Mouse (Mus musculus) lung, postnatal 0 days (tissue): Measurements from ENCODE around the gene Nrxn3. TPM values are rescaled to one million over a fixed set of nuclear protein-coding genes. Genes with fewer than 3 reads are reported as not detected.

Source experiments
- ATAC-seq: fragments of 200-750 bp; cut with Nextera tagmentation; 2 replicates; pipeline ENCODE4 v1.8.0; 2017; ENCODE audit warnings: moderate library complexity
- DNase-seq: peaks from one replicate; pipeline ENCODE4 v3.0.0-alpha.2; 2016; ENCODE audit warnings: low spot score
- H3K27ac ChIP-seq: fragments of 300-500 bp; sonication (generic); 2 replicates; pipeline ENCODE4 v1.5.1; 2014; ENCODE audit warnings: antibody characterized with exemption, mild to moderate bottlenecking, low read length, mixed read lengths
- H3K27me3 ChIP-seq: fragments of 300-500 bp; sonication (generic); replicated peaks from 2 replicates; pipeline ENCODE4 v1.6.1; 2014; ENCODE audit warnings: low read length, mixed read lengths; ENCODE audit not compliant: insufficient read depth
- H3K36me3 ChIP-seq: fragments of 300-500 bp; sonication (generic); 2 replicates; pipeline ENCODE4 v1.6.1; 2014; ENCODE audit warnings: low read length, mixed read lengths; ENCODE audit not compliant: insufficient read depth
- H3K4me1 ChIP-seq: fragments of 300-500 bp; sonication (generic); 2 replicates; pipeline ENCODE4 v1.6.1; 2014; ENCODE audit warnings: antibody characterized with exemption, low read depth, low read length, mixed read lengths; ENCODE audit not compliant: insufficient read depth
- H3K4me2 ChIP-seq: fragments of 300-500 bp; sonication (generic); replicated peaks from 2 replicates; pipeline ENCODE4 v1.6.1; 2014; ENCODE audit warnings: low read depth, mild to moderate bottlenecking, low read length, moderate library complexity, mixed read lengths
- H3K4me3 ChIP-seq: fragments of 300-500 bp; sonication (generic); 2 replicates; pipeline ENCODE4 v1.5.1; 2014; ENCODE audit warnings: low read depth, low read length
- H3K9ac ChIP-seq: fragments of 300-500 bp; sonication (generic); replicated peaks from 2 replicates; pipeline ENCODE4 v1.6.1; 2014; ENCODE audit warnings: low read depth, mild to moderate bottlenecking
- H3K9me3 ChIP-seq: fragments of 300-500 bp; sonication (generic); 2 replicates; pipeline ENCODE4 v1.6.1; 2016; ENCODE audit warnings: low read length, mixed read lengths
- CTCF ChIP-seq: IDR thresholded peaks from 2 replicates; pipeline ENCODE4 v1.5.1; 2016; ENCODE audit warnings: antibody characterized with exemption, mild to moderate bottlenecking
- EP300 ChIP-seq: IDR thresholded peaks from 2 replicates; pipeline ENCODE4 v1.6.1; 2016; ENCODE audit warnings: antibody characterized with exemption, mild to moderate bottlenecking, control low read depth
- WGBS: fragments of 180-500 bp; shearing (Covaris S2); extraction: QIAGEN DNeasy Blood & Tissue Kit; methylation state at CpG from one replicate; pipeline ENCODE4 v1.1.7; 2014; 5-methylcytosine and 5-hydroxymethylcytosine counted together
- polyA plus RNA-seq: library from polyadenylated mRNA; unstranded; fragments of >200 nt; fragmentation: Nextera tagmentation; extraction: Ambion mirVana; gene quantifications from 2 replicates; pipeline ENCODE4 v1.2.1, GENCODE M21; 2015

Gene Nrxn3
- polyA plus RNA-seq, 1 experiment from 2014 or later: 2.1 TPM

- DNase-seq: no peak
- Histone ChIP-seq H3K9ac (no peak overlapping the region), H3K4me2 (no peak overlapping the region), H3K27ac (no peak overlapping the region), H3K4me3 (no peak overlapping the region), H3K36me3 (no peaks in the 10 kb centered on the region), H3K9me3 (no peaks in the 10 kb centered on the region), H3K27me3 (no peaks in the 10 kb centered on the region), H3K4me1 (no peaks in the 10 kb centered on the region)
- ATAC-seq: no peak
- TF ChIP-seq CTCF (no peak), EP300 (no peak)
Observed at GRCm38 (mm10) chr12:88868288-88868687, 145.6 kb downstream of the Nrxn3 start.

GRCm38 (mm10) chr12:88897331-88897730 is 174.7 kb downstream of the Nrxn3 start:
- Histone ChIP-seq H3K4me1 (no peaks in the 10 kb centered on the region), H3K9me3 (no peaks in the 10 kb centered on the region), H3K4me3 (no peak overlapping the region), H3K4me2 (no peak overlapping the region), H3K9ac (no peak overlapping the region), H3K36me3 (no peaks in the 10 kb centered on the region), H3K27me3 (no peaks in the 10 kb centered on the region), H3K27ac (no peak overlapping the region)
- WGBS: 38% methylated on average over 1 of the region's 1 CpGs
- TF ChIP-seq CTCF (no peak), EP300 (no peak)
- DNase-seq (no peak), ATAC-seq (no peak)

GRCm38 (mm10) chr12:88900014-88900727 is 177.5 kb downstream of the Nrxn3 start:
- DNase-seq (no peak), ATAC-seq (no peak)
- Histone ChIP-seq H3K9ac (no peak overlapping the region), H3K36me3 (no peaks in the 10 kb centered on the region), H3K27ac (no peak overlapping the region), H3K4me1 (no peaks in the 10 kb centered on the region), H3K4me2 (no peak overlapping the region), H3K27me3 (no peaks in the 10 kb centered on the region), H3K9me3 (no peaks in the 10 kb centered on the region), H3K4me3 (no peak overlapping the region)
- 56% methylated on average over 7 of the region's 7 CpGs for WGBS
- no peak for TF ChIP-seq EP300
- no peak for TF ChIP-seq CTCF

GRCm38 (mm10) chr12:88900728-88901080 is 178.0 kb downstream of the Nrxn3 start:
- H3K9me3 ChIP-seq: no peaks in the 10 kb centered on the region
- no peaks in the 10 kb centered on the region for H3K4me1 ChIP-seq
- TF ChIP-seq EP300 (no peak), CTCF (no peak)
- H3K4me2 ChIP-seq: no peak overlapping the region
- no peaks in the 10 kb centered on the region for H3K27me3 ChIP-seq
- no peak overlapping the region for H3K9ac ChIP-seq
- no peak overlapping the region for H3K4me3 ChIP-seq
- H3K27ac ChIP-seq: no peak overlapping the region
- 0% methylated on average over 1 of the region's 1 CpGs for WGBS
- DNase-seq: no peak
- no peak for ATAC-seq
- no peaks in the 10 kb centered on the region for H3K36me3 ChIP-seq

- TF ChIP-seq CTCF: no peak
- TF ChIP-seq EP300: no peak
- Histone ChIP-seq H3K27ac (no peak overlapping the region), H3K4me3 (no peak overlapping the region), H3K4me1 (no peaks in the 10 kb centered on the region), H3K27me3 (no peaks in the 10 kb centered on the region), H3K9ac (no peak overlapping the region), H3K36me3 (no peaks in the 10 kb centered on the region), H3K4me2 (no peak overlapping the region), H3K9me3 (no peaks in the 10 kb centered on the region)
- WGBS: 52% methylated on average over 2 of the region's 2 CpGs
- ATAC-seq (no peak), DNase-seq (no peak)
Observed at GRCm38 (mm10) chr12:88910761-88911160, 188.1 kb downstream of the Nrxn3 start.

GRCm38 (mm10) chr12:88916752-88917151 is 194.1 kb downstream of the Nrxn3 start:
- TF ChIP-seq CTCF (no peak), EP300 (no peak)
- Histone ChIP-seq H3K4me2 (no peak overlapping the region), H3K4me3 (no peak overlapping the region), H3K27ac (no peak overlapping the region), H3K4me1 (no peaks in the 10 kb centered on the region), H3K9ac (no peak overlapping the region), H3K9me3 (no peaks in the 10 kb centered on the region), H3K27me3 (no peaks in the 10 kb centered on the region), H3K36me3 (no peaks in the 10 kb centered on the region)
- ATAC-seq: no peak
- 45% methylated on average over 2 of the region's 2 CpGs for WGBS
- no peak for DNase-seq

- WGBS: 59% methylated on average over 3 of the region's 3 CpGs
- no peak for TF ChIP-seq EP300
- no peak for TF ChIP-seq CTCF
- Histone ChIP-seq H3K4me1 (no peaks in the 10 kb centered on the region), H3K9ac (no peak overlapping the region), H3K36me3 (no peaks in the 10 kb centered on the region), H3K9me3 (no peaks in the 10 kb centered on the region), H3K4me2 (no peak overlapping the region), H3K27ac (no peak overlapping the region), H3K27me3 (no peaks in the 10 kb centered on the region), H3K4me3 (no peak overlapping the region)
- ATAC-seq: no peak
- DNase-seq: no peak
Observed at GRCm38 (mm10) chr12:88924896-88925295, 202.2 kb downstream of the Nrxn3 start.
